8 mouse cellular contexts compared by ENCODE assay signal in genomic region chr14:47472359-47472742, GRCm38 (mm10). TPM values are rescaled to one million over a fixed set of nuclear protein-coding genes. Genes with fewer than 3 reads are reported as not detected.
DNase-seq lines count a peak whose midpoint lies in the region; ATAC-seq and TF ChIP-seq lines count a peak whose summit lies in the region.

No protein-coding gene starts in this region.

- ATAC-seq in G1E (ENCODE audit: extremely low read depth, insufficient number of reproducible peaks, low FRiP score, poor library complexity, severe bottlenecking) = peak; percentile 70
- peak; percentile 98 for ATAC-seq in forebrain, embryonic 15.5 days (replicated peaks)
- peak; percentile 95 for ATAC-seq in liver, postnatal 0 days
- ATAC-seq in neural tube, embryonic 14.5 days (ENCODE audit: low read depth) = peak; percentile 97

- DNase-seq in G1E (ENCODE audit: low spot score) = peak; percentile 91
- DNase-seq in cerebellum, adult 11-12 months = peak; percentile 95
- peak; percentile 88 for DNase-seq in heart, postnatal 25 days (ENCODE audit: low spot score)
- DNase-seq in layer of hippocampus, adult 11-12 months (ENCODE audit: low spot score) = peak; percentile 98
- peak; percentile 98 for DNase-seq in liver, postnatal 0 days

- intact Hi-C loops in heart, postnatal 25 days (cut with DNase I) = loop anchor here (2.0 to 5.0 kb wide), 2 partner anchors 55 to 56 kb away; partner anchors contain the start of gene Dlgap5

- TF ChIP-seq POLR2A in testis, adult 2 months (IDR thresholded peaks at IDR 0.05; ENCODE audit: control insufficient read depth, low read depth, low read length) = peak; percentile 91

- no peak for TF ChIP-seq EP300 in liver, postnatal 0 days (IDR thresholded peaks at IDR 0.05; ENCODE audit: low read depth)

- H3K4me3 ChIP-seq in G1E (ENCODE audit: low read depth, low read length) = peak overlapping the region; percentile 89
- peak overlapping the region; percentile 97 for H3K4me3 ChIP-seq in forebrain, embryonic 15.5 days
- H3K4me3 ChIP-seq in liver, postnatal 0 days (ENCODE audit: low read depth, low read length) = peak overlapping the region; percentile 98
- H3K4me3 ChIP-seq in neural tube, embryonic 14.5 days (ENCODE audit: low read depth, low read length) = peak overlapping the region; percentile 95
- H3K4me3 ChIP-seq in testis, adult 2 months (ENCODE audit: control insufficient read depth, low read depth, low read length) = peak overlapping the region; percentile 86

- peak overlapping the region; percentile 79 for H3K27ac ChIP-seq in forebrain, embryonic 15.5 days (replicated peaks)
- peak overlapping the region; percentile 97 for H3K27ac ChIP-seq in liver, postnatal 0 days (ENCODE audit: low read depth)
- H3K27ac ChIP-seq in neural tube, embryonic 14.5 days (ENCODE audit: low read depth, low read length) = peak overlapping the region; percentile 82
- peak overlapping the region; percentile 94 for H3K27ac ChIP-seq in testis, adult 2 months (ENCODE audit: control insufficient read depth, insufficient read depth, low read depth, low read length)

- peaks cover 26% of the 10 kb centered on the region for H3K36me3 ChIP-seq in G1E (replicated peaks)
- H3K36me3 ChIP-seq in forebrain, embryonic 15.5 days = no peaks in the 10 kb centered on the region
- 0 out of 2 replicates have a peak, but pooled peaks cover 9% of the 10 kb centered on the region for H3K36me3 ChIP-seq in liver, postnatal 0 days (replicated peaks; ENCODE audit: insufficient read depth, low read length)
- no peaks in the 10 kb centered on the region for H3K36me3 ChIP-seq in neural tube, embryonic 14.5 days (ENCODE audit: control insufficient read depth, insufficient read depth, low read length)
- H3K36me3 ChIP-seq in testis, adult 2 months (ENCODE audit: control insufficient read depth, insufficient read depth, low read length) = peaks cover 3% of the 10 kb centered on the region

- no peaks in the 10 kb centered on the region for H3K9me3 ChIP-seq in G1E (replicated peaks)
- no peaks in the 10 kb centered on the region for H3K9me3 ChIP-seq in forebrain, embryonic 15.5 days
- no peaks in the 10 kb centered on the region for H3K9me3 ChIP-seq in liver, postnatal 0 days (ENCODE audit: low read length)
- H3K9me3 ChIP-seq in neural tube, embryonic 14.5 days (ENCODE audit: control insufficient read depth, low read length) = no peaks in the 10 kb centered on the region

- TF ChIP-seq CTCF in G1E (IDR thresholded peaks at IDR 0.05; ENCODE audit: low read depth, low read length) = peak; percentile 73
- TF ChIP-seq CTCF in liver, postnatal 0 days (IDR thresholded peaks at IDR 0.05; ENCODE audit: low read depth) = peak; percentile 99
- peak; percentile 80 for TF ChIP-seq CTCF in testis, adult 2 months (IDR thresholded peaks at IDR 0.05; ENCODE audit: control insufficient read depth, insufficient read depth, insufficient replicate concordance, low read depth, low read length)

- H3K9ac ChIP-seq in forebrain, embryonic 15.5 days (replicated peaks) = peak overlapping the region; percentile 90
- peak overlapping the region; percentile 98 for H3K9ac ChIP-seq in liver, postnatal 0 days (replicated peaks)
- peak overlapping the region; percentile 93 for H3K9ac ChIP-seq in neural tube, embryonic 14.5 days (replicated peaks; ENCODE audit: low read depth, low read length)

- peaks cover 6% of the 10 kb centered on the region; the same call in 1 of the 2 replicates for H3K27me3 ChIP-seq in G1E (ENCODE audit: insufficient read depth, low read length)
- H3K27me3 ChIP-seq in forebrain, embryonic 15.5 days = no peaks in the 10 kb centered on the region
- no peaks in the 10 kb centered on the region for H3K27me3 ChIP-seq in liver, postnatal 0 days (ENCODE audit: insufficient read depth, low read length)
- H3K27me3 ChIP-seq in neural tube, embryonic 14.5 days (ENCODE audit: control insufficient read depth, insufficient read depth, low read length) = no peaks in the 10 kb centered on the region
- no peaks in the 10 kb centered on the region for H3K27me3 ChIP-seq in testis, adult 2 months (ENCODE audit: control insufficient read depth, insufficient read depth, low read length)

- H3K4me1 ChIP-seq in G1E (ENCODE audit: insufficient read depth, low read depth, low read length) = peaks cover 29% of the 10 kb centered on the region
- peaks cover 8% of the 10 kb centered on the region for H3K4me1 ChIP-seq in forebrain, embryonic 15.5 days
- peaks cover 28% of the 10 kb centered on the region for H3K4me1 ChIP-seq in liver, postnatal 0 days (ENCODE audit: insufficient read depth)
- H3K4me1 ChIP-seq in neural tube, embryonic 14.5 days (ENCODE audit: control insufficient read depth, insufficient read depth, low read length) = 0 out of 2 replicates have a peak, but pooled peaks cover 3% of the 10 kb centered on the region
- peaks cover 13% of the 10 kb centered on the region for H3K4me1 ChIP-seq in testis, adult 2 months (ENCODE audit: control insufficient read depth, insufficient read depth, low read length)

- H3K4me2 ChIP-seq in forebrain, embryonic 15.5 days (replicated peaks) = peak overlapping the region; percentile 72
- peak overlapping the region; percentile 79 for H3K4me2 ChIP-seq in liver, postnatal 0 days (ENCODE audit: low read depth, low read length)
- H3K4me2 ChIP-seq in neural tube, embryonic 14.5 days (ENCODE audit: low read depth, low read length) = peak overlapping the region; percentile 55

- WGBS in forebrain, embryonic 15.5 days = under 1% methylated on average over 40 of the region's 40 CpGs
- WGBS in liver, postnatal 0 days (ENCODE audit: insufficient replicate concordance) = 1% methylated on average over 39 of the region's 40 CpGs
- under 1% methylated on average over 39 of the region's 40 CpGs for WGBS in neural tube, embryonic 14.5 days

RNA-seq across cellular contexts. Expression of gene Fbxo34, which starts 22.1 kb away (rescaled TPM):
- total RNA-seq in G1E (2014; fragmentation: Nextera tagmentation) (20.6 and 24.2 TPM in 2 replicates), G1E (2017) (27.5 and 27.6 TPM in 2 replicates)
- polyA plus RNA-seq in G1E (2012) = 17.9 and 20.7 TPM in 2 replicates
- 20.4 and 22.5 TPM in 2 replicates for polyA plus RNA-seq in forebrain, embryonic 15.5 days (2015; fragmentation: Nextera tagmentation; extraction: Ambion mirVana)
- total RNA-seq in heart, postnatal 25 days (2021) = 10 to 100 TPM; 12.2 to 13.6 TPM
- polyA plus RNA-seq in liver, postnatal 0 days (2015; fragmentation: Nextera tagmentation; extraction: Ambion mirVana) = 19.3 and 22.1 TPM in 2 replicates
- polyA plus RNA-seq in neural tube, embryonic 14.5 days (2014; fragmentation: Nextera tagmentation; extraction: Ambion mirVana) = 37.6 and 38.7 TPM in 2 replicates
- polyA plus RNA-seq in testis, adult 2 months (2012; rRNA removed) = 51.5 and 52.5 TPM in 2 replicates

RNA-seq across cellular contexts. Expression of gene Dlgap5, which starts 54.1 kb away (rescaled TPM):
- total RNA-seq in G1E (2014; fragmentation: Nextera tagmentation) (96.1 and 109 TPM in 2 replicates), G1E (2017) (113 and 119 TPM in 2 replicates)
- polyA plus RNA-seq in G1E (2012) = 5.2 and 21.6 TPM in 2 replicates
- 17.7 and 22.4 TPM in 2 replicates for polyA plus RNA-seq in forebrain, embryonic 15.5 days (2015; fragmentation: Nextera tagmentation; extraction: Ambion mirVana)
- 1 to 10 TPM in 1 of 2 experiments, under 1 TPM in 1; 0.57 to 1.1 TPM for total RNA-seq in heart, postnatal 25 days (2021)
- 16.9 and 17.9 TPM in 2 replicates for polyA plus RNA-seq in liver, postnatal 0 days (2015; fragmentation: Nextera tagmentation; extraction: Ambion mirVana)
- 4.0 and 5.4 TPM in 2 replicates for polyA plus RNA-seq in neural tube, embryonic 14.5 days (2014; fragmentation: Nextera tagmentation; extraction: Ambion mirVana)
- 5.3 and 5.9 TPM in 2 replicates for polyA plus RNA-seq in testis, adult 2 months (2012; rRNA removed)

Comparison
In these comparisons a context has a peak if more than half of its experiments do, and no peak if none do; other contexts are left out.
1. Peak in every context shown above with its lines: DNase-seq, ATAC-seq, H3K4me3 ChIP-seq and H3K27ac ChIP-seq.